Mouse (Mus musculus) ES-Bruce4 (cell line): ENCODE measurements at regions not wholly inside any gene's neighbourhood (a gene's known extent, or its start where the extent isn't known, plus 50 kb on each side); places are given as distances from the start of the nearest gene placed in this dataset.

Source experiments
- CTCF ChIP-seq: IDR thresholded peaks from one replicate; pipeline ENCODE4 v1.8.1; 2011; ENCODE audit warnings: low read depth, low read length
- POLR2A ChIP-seq: IDR thresholded peaks from one replicate; pipeline ENCODE4 v1.8.1; 2011; ENCODE audit warnings: low read length; ENCODE audit not compliant: insufficient read depth

DNA sequence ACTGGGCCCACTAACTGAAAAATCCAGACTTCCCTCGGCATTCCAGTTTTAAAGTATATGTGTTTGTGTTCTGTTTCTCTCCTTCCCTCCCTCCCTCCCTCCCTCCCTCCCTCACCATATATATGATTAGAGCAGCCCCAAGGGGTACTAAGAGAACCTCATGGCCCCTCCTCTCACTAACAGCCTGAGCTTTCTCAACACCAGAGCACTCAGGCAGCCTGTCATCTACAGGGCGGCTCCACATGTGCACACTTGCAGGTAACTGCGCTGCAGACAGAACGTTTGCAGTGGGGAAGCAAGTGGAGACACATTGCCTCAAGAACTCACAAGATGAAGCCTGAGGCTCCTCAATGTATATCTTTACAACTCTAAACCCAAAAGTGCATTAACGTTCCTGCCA lies 294.9 kb downstream of the Sox4 start:
- TF ChIP-seq CTCF, result no peak
- no peak for TF ChIP-seq POLR2A
